Mouse (Mus musculus) hindbrain, embryonic 14.5 days (tissue): ENCODE measurements around the gene Cse1l. TPM values are rescaled to one million over a fixed set of nuclear protein-coding genes. Genes with fewer than 3 reads are reported as not detected.

ENCODE experiments used
- ATAC-seq: fragments of 200-750 bp; cut with Nextera tagmentation; 2 replicates; pipeline ENCODE4 v1.8.0; 2017; ENCODE audit warnings: moderate number of reproducible peaks, mild to moderate bottlenecking, moderate TSS enrichment, moderate library complexity; ENCODE audit not compliant: low FRiP score
- DNase-seq: peaks from one replicate; pipeline ENCODE4 v3.0.0-alpha.2; 2015; ENCODE audit warnings: low spot score
- H3K27ac ChIP-seq: fragments of 300-500 bp; sonication (generic); 2 replicates; pipeline ENCODE4 v1.5.1; 2014; ENCODE audit warnings: mild to moderate bottlenecking, moderate library complexity
- H3K27me3 ChIP-seq: fragments of 300-500 bp; sonication (generic); 2 replicates; pipeline ENCODE4 v1.6.1; 2014; ENCODE audit warnings: mild to moderate bottlenecking, low read length, mixed read lengths; ENCODE audit not compliant: control insufficient read depth, insufficient read depth
- H3K36me3 ChIP-seq: fragments of 300-500 bp; sonication (generic); replicated peaks from 2 replicates; pipeline ENCODE4 v1.6.1; 2014; ENCODE audit not compliant: control insufficient read depth, insufficient read depth
- H3K4me1 ChIP-seq: fragments of 300-500 bp; sonication (generic); replicated peaks from 2 replicates; pipeline ENCODE4 v1.6.1; 2014; ENCODE audit warnings: antibody characterized with exemption, low read length, mixed read lengths; ENCODE audit not compliant: control insufficient read depth, insufficient read depth
- H3K4me2 ChIP-seq: fragments of 300-500 bp; sonication (generic); replicated peaks from 2 replicates; pipeline ENCODE4 v1.6.1; 2014; ENCODE audit warnings: mild to moderate bottlenecking, moderate library complexity
- H3K4me3 ChIP-seq: fragments of 300-500 bp; sonication (generic); replicated peaks from 2 replicates; pipeline ENCODE4 v1.5.1; 2014; ENCODE audit warnings: mild to moderate bottlenecking, low read length
- H3K9ac ChIP-seq: fragments of 300-500 bp; sonication (generic); 2 replicates; pipeline ENCODE4 v1.6.1; 2014
- H3K9me3 ChIP-seq: fragments of 300-500 bp; sonication (generic); 2 replicates; pipeline ENCODE4 v1.6.1; 2016; ENCODE audit warnings: low read length; ENCODE audit not compliant: control insufficient read depth
- WGBS: fragments of 180-500 bp; shearing (Covaris S2); extraction: QIAGEN DNeasy Blood & Tissue Kit; methylation state at CpG from one replicate; pipeline ENCODE4 v1.1.7; 2014; 5-methylcytosine and 5-hydroxymethylcytosine counted together
- polyA plus RNA-seq: library from polyadenylated mRNA; unstranded; fragments of >200 nt; fragmentation: Nextera tagmentation; extraction: Ambion mirVana; gene quantifications from 2 replicates; pipeline ENCODE4 v1.2.1, GENCODE M21; 2014

Cse1l gene
- polyA plus RNA-seq, 1 experiment from 2014 or later: 112 TPM

GRCm38 (mm10) chr2:166896974-166897373 is 8.9 kb upstream of the Cse1l start:
- 0 out of 2 replicates have a peak overlapping the region, but pooled peaks have one; percentile 5 for H3K9ac ChIP-seq
- H3K27me3 ChIP-seq: no peaks in the 10 kb centered on the region
- H3K4me3 ChIP-seq: no peak overlapping the region
- DNase-seq (no peak), ATAC-seq (no peak)
- H3K4me2 ChIP-seq: no peak overlapping the region
- H3K4me1 ChIP-seq: no peaks in the 10 kb centered on the region
- no peak overlapping the region for H3K27ac ChIP-seq
- no peaks in the 10 kb centered on the region for H3K9me3 ChIP-seq
- H3K36me3 ChIP-seq: peaks cover 38% of the 10 kb centered on the region
- 79% methylated on average over 12 of the region's 12 CpGs for WGBS

- Histone ChIP-seq H3K4me2 (no peak overlapping the region), H3K4me1 (no peaks in the 10 kb centered on the region), H3K36me3 (peaks cover 18% of the 10 kb centered on the region), H3K27ac (no peak overlapping the region), H3K9ac (no peak overlapping the region), H3K9me3 (no peaks in the 10 kb centered on the region), H3K4me3 (no peak overlapping the region), H3K27me3 (no peaks in the 10 kb centered on the region)
- ATAC-seq (no peak), DNase-seq (no peak)
- 83% methylated on average over 2 of the region's 2 CpGs for WGBS
Observed at GRCm38 (mm10) chr2:166899161-166899560, 6.7 kb upstream of the Cse1l start.

GRCm38 (mm10) chr2:166899746-166900145 is 6.1 kb upstream of the Cse1l start:
- Histone ChIP-seq H3K4me2 (no peak overlapping the region), H3K4me1 (no peaks in the 10 kb centered on the region), H3K36me3 (peaks cover 12% of the 10 kb centered on the region), H3K27ac (no peak overlapping the region), H3K9me3 (no peaks in the 10 kb centered on the region), H3K27me3 (no peaks in the 10 kb centered on the region), H3K4me3 (no peak overlapping the region), H3K9ac (no peak overlapping the region)
- WGBS: 71% methylated on average over 3 of the region's 3 CpGs
- no peak for DNase-seq
- ATAC-seq: no peak

DNA sequence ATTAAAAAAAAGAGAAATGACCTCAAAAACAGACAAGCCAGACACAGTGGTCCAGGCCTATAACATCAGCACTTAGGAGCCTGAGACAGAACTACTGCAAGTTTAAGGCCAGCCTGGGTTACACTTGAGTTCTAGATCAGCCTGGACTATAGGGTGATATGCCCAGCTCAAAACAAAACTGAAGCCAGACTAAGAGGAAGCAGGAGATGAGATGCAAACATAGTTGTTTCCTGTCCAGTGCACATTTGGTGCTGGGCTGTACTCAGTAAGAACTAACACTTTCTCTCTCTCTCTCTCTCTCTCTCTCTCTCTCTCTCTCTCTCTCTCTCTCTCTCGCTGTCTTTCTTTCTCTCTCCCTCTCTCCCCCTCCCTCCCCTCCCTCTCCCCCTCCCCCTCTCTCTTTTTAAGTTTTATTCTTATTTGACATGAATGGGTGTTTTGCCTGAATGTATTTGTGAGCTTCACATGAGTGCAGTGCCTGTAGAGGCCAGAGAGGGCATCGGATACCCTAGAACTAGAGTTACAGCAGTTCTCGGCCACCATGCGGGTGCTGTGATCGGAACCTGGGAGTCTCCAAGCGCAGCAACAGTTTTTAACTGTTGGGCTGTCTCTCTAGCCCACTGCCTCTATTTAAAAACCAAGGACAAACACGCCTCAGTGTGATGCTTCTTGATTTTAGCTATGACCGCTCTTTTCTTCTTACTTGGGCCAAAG is 4.9 kb upstream of the Cse1l start:
- Histone ChIP-seq H3K4me3 (no peak overlapping the region), H3K9ac (no peak overlapping the region), H3K27me3 (no peaks in the 10 kb centered on the region), H3K36me3 (peaks cover 3% of the 10 kb centered on the region; the same call in 1 of the 2 replicates), H3K4me2 (no peak overlapping the region), H3K9me3 (no peaks in the 10 kb centered on the region), H3K27ac (no peak overlapping the region), H3K4me1 (peaks cover 4% of the 10 kb centered on the region)
- DNase-seq: no peak
- no peak for ATAC-seq
- 91% methylated on average over 8 of the region's 8 CpGs for WGBS

DNA sequence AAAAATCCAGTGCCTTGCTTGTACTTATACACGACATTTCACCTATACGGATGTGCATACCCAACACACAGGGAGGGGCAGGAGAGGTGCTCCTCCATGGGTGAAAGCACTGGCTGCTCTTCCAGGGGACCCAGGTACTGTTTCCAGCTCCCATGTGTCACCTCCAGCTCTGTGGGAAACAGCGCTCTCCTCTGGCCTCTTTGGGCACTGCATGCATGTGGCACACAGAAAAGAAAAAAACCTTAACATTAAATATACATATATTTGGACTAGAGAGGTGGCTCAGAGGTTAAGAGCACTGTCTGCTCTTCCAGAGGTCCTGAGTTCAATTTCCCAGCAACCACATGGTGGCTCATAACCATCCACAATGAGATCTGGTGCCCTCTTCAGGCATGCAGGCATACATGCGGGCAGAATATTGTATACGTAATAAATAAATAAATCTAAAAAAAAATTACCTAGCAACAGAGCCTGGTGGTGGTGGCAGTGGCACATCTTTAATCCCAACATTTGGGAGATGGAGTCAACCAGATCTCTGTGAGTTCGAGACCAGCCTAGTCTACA is 2.0 kb upstream of the Cse1l start:
- Histone ChIP-seq H3K9ac (no peak overlapping the region), H3K36me3 (no peaks in the 10 kb centered on the region), H3K9me3 (no peaks in the 10 kb centered on the region), H3K27ac (no peak overlapping the region), H3K4me3 (no peak overlapping the region), H3K27me3 (no peaks in the 10 kb centered on the region), H3K4me2 (no peak overlapping the region), H3K4me1 (peaks cover 16% of the 10 kb centered on the region)
- no peak for DNase-seq
- WGBS: 89% methylated on average over 6 of the region's 6 CpGs
- ATAC-seq: no peak

DNA sequence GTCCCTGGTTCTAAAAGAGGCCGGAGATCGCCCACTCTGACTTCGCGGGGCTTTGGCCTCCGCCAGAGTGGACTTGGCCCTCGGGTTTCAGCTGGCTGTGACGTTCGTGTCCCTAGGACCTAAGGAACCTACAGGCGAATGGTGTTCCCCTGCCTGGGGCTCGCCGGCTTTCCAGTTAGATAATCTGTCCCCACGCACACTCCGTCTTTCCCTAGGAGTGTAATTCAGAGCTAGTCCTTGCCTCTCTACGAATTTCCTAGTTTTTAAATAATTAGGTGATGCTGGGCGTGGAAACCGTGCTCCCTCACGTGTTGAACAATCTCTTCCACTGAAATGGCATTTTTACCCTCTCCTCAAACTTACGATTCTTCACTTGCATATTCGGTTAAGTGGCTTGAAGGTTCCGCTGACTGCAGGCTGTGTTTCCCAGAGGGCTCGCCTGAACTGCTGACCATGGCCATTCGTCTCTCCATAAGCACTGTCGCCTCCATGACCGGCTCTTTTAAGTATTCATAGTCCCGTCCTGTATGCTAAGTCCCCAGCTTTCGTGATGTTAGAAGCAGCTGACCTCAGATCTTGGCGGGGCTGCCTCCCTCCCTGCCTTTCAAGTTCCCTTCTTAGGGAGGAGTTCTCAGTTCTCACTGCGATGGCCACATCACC is 813 bp downstream of the Cse1l start:
- H3K4me1 ChIP-seq: peaks cover 16% of the 10 kb centered on the region
- ATAC-seq (peak; percentile 23; the same call in 1 of the 2 replicates), DNase-seq (peak; percentile 32)
- H3K4me3 ChIP-seq: peak overlapping the region; percentile 97
- no peaks in the 10 kb centered on the region for H3K27me3 ChIP-seq
- H3K4me2 ChIP-seq: peak overlapping the region; percentile 96
- peak overlapping the region; percentile 99 for H3K27ac ChIP-seq
- WGBS: under 1% methylated on average over 28 of the region's 28 CpGs
- peak overlapping the region; percentile 93 for H3K9ac ChIP-seq
- H3K9me3 ChIP-seq: no peaks in the 10 kb centered on the region
- H3K36me3 ChIP-seq: 0 out of 2 replicates have a peak, but pooled peaks cover 7% of the 10 kb centered on the region

GRCm38 (mm10) chr2:166909729-166910128 is 3.9 kb downstream of the Cse1l start:
- Histone ChIP-seq H3K9ac (no peak overlapping the region), H3K36me3 (0 out of 2 replicates have a peak, but pooled peaks cover 7% of the 10 kb centered on the region), H3K4me2 (no peak overlapping the region), H3K27ac (no peak overlapping the region), H3K9me3 (no peaks in the 10 kb centered on the region), H3K4me3 (no peak overlapping the region), H3K4me1 (peaks cover 16% of the 10 kb centered on the region), H3K27me3 (no peaks in the 10 kb centered on the region)
- 98% methylated on average over 3 of the region's 3 CpGs for WGBS
- DNase-seq (no peak), ATAC-seq (no peak)

DNA sequence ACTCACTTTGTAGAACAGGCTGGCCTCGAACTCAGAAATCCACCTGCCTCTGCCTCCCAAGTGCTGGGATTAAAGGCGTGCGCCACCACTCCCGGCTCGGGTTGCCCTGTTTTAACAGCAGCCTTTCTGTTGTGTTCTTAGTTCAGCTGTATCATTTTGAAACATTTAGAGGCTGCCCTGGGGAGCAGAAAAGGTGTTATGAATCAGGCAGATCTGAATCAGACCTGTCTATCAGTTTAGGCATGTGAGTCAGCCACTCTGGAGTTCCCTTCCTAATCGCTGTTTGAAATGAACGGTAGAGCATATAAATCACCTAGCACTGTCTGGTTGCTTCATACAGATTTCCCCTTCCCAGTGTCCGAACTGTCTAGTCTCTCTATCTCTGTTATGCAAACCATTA is 4.7 kb downstream of the Cse1l start:
- no peak for DNase-seq
- WGBS: 99% methylated on average over 8 of the region's 8 CpGs
- no peak overlapping the region for H3K27ac ChIP-seq

DNA sequence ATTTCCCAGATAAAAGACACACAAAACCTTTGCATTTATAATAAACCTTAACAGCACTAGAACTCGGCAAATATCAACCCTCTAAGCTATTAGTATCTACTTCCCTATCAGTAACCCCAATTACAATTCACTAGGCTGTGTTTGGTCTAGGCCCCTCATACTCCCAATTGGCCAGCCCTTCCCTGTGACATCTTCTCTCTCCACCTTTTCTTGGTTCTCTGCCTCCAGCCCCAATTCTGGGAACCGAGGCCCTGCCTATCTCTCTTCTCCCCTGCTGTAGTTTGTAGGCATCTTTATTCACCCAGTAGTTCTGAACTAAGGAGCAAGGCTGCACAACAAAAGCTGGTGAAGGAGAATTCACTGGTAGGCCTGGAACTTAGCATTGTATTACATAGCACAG is 18.1 kb downstream of the Cse1l start:
- H3K4me2 ChIP-seq: no peak overlapping the region
- H3K4me1 ChIP-seq: no peaks in the 10 kb centered on the region
- H3K9me3 ChIP-seq: no peaks in the 10 kb centered on the region
- ATAC-seq (no peak), DNase-seq (no peak)
- no peak overlapping the region for H3K27ac ChIP-seq
- H3K9ac ChIP-seq: no peak overlapping the region
- WGBS: 85% methylated on average over 2 of the region's 2 CpGs
- H3K27me3 ChIP-seq: no peaks in the 10 kb centered on the region
- no peak overlapping the region for H3K4me3 ChIP-seq
- H3K36me3 ChIP-seq: peaks cover 81% of the 10 kb centered on the region

More for the DNA sequence above, 4.7 kb downstream of the Cse1l start:
- no peak overlapping the region for H3K4me3 ChIP-seq
- no peak overlapping the region for H3K4me2 ChIP-seq
- no peaks in the 10 kb centered on the region for H3K9me3 ChIP-seq
- peaks cover 12% of the 10 kb centered on the region for H3K4me1 ChIP-seq
- no peaks in the 10 kb centered on the region for H3K27me3 ChIP-seq
- no peak overlapping the region for H3K9ac ChIP-seq
- no peak for ATAC-seq
- H3K36me3 ChIP-seq: peaks cover 9% of the 10 kb centered on the region; the same call in 1 of the 2 replicates
